Mouse (Mus musculus): ENCODE results near the gene Rars.
A peak's percentile ranks its signal among the peaks of the same experiment; 100 is the strongest.
"Not testable (repeated sequence)": the region's sequence is repeated elsewhere in the genome, so short reads cannot be mapped to it uniquely, and the experiment has no call there.

Gene Rars

GRCm38 (mm10) chr11:35834022-35834760 is at the start of gene Rars:
TSS of gene Rars (minus strand) at chr11:35834506.
- peak; percentile 87 to 93 for DNase-seq (ENCODE audit: low spot score in 2 of 2)

GRCm38 (mm10) chr11:35882777-35883176 is 48.5 kb upstream of the Rars start:
- no peak for DNase-seq (ENCODE audit: low spot score in 2 of 2)

GRCm38 (mm10) chr11:35878559-35878897 is 44.2 kb upstream of the Rars start:
- DNase-seq (ENCODE audit: low spot score in 2 of 2), result no peak

- no peak for DNase-seq (ENCODE audit: low spot score in 2 of 2)
These were observed 43.6 kb upstream of the Rars start for GRCm38 (mm10) chr11:35877651-35878558.

GRCm38 (mm10) chr11:35873624-35874244 is 39.4 kb upstream of the Rars start:
- no peak for DNase-seq (ENCODE audit: low spot score in 2 of 2)

GRCm38 (mm10) chr11:35870961-35871360 is 36.7 kb upstream of the Rars start:
- no peak for DNase-seq (ENCODE audit: low spot score in 2 of 2)

- DNase-seq (ENCODE audit: low spot score in 2 of 2), result no peak
These were observed 31.8 kb upstream of the Rars start for GRCm38 (mm10) chr11:35866140-35866539.

- DNase-seq (ENCODE audit: low spot score in 2 of 2), result peak; percentile 39 to 54
These were observed 30.8 kb upstream of the Rars start for GRCm38 (mm10) chr11:35864981-35865604.

- no peak for DNase-seq (ENCODE audit: low spot score in 2 of 2)
These were observed 29.3 kb upstream of the Rars start for GRCm38 (mm10) chr11:35863653-35864052.

GRCm38 (mm10) chr11:35857395-35858067 is 23.2 kb upstream of the Rars start:
- DNase-seq (ENCODE audit: low spot score in 2 of 2), result no peak

GRCm38 (mm10) chr11:35856359-35857040 is 22.2 kb upstream of the Rars start:
- no peak for DNase-seq (ENCODE audit: low spot score in 2 of 2)

- no peak for DNase-seq (ENCODE audit: low spot score in 2 of 2)
These were observed 21.3 kb upstream of the Rars start for GRCm38 (mm10) chr11:35855567-35855966.

GRCm38 (mm10) chr11:35854941-35855340 is 20.6 kb upstream of the Rars start:
- DNase-seq (ENCODE audit: low spot score in 2 of 2), result no peak

GRCm38 (mm10) chr11:35853651-35854050 is 19.3 kb upstream of the Rars start:
- no peak for DNase-seq (ENCODE audit: low spot score in 2 of 2)

- no peak for DNase-seq (ENCODE audit: low spot score in 2 of 2)
These were observed 18.4 kb upstream of the Rars start for GRCm38 (mm10) chr11:35852731-35853130.

- DNase-seq (ENCODE audit: low spot score in 2 of 2), result no peak
These were observed 10.0 kb upstream of the Rars start for GRCm38 (mm10) chr11:35844299-35844698.

- DNase-seq (ENCODE audit: low spot score in 2 of 2), result not testable (repeated sequence)
These were observed 8.3 kb upstream of the Rars start for GRCm38 (mm10) chr11:35842560-35842959.

GRCm38 (mm10) chr11:35841738-35842325 is 7.5 kb upstream of the Rars start:
- no peak for DNase-seq (ENCODE audit: low spot score in 2 of 2)

- DNase-seq (ENCODE audit: low spot score in 2 of 2), result not testable (repeated sequence)
These were observed 6.5 kb upstream of the Rars start for GRCm38 (mm10) chr11:35840806-35841205.

GRCm38 (mm10) chr11:35840282-35840681 is 6.0 kb upstream of the Rars start:
- no peak for DNase-seq (ENCODE audit: low spot score in 2 of 2)
